Mouse (Mus musculus): Measurements from ENCODE around the gene Nck2. TPM values are rescaled to one million over a fixed set of nuclear protein-coding genes. Genes with fewer than 3 reads are reported as not detected.

The Nck2 gene
- polyA plus RNA-seq, 1 experiment: 106 TPM

DNA sequence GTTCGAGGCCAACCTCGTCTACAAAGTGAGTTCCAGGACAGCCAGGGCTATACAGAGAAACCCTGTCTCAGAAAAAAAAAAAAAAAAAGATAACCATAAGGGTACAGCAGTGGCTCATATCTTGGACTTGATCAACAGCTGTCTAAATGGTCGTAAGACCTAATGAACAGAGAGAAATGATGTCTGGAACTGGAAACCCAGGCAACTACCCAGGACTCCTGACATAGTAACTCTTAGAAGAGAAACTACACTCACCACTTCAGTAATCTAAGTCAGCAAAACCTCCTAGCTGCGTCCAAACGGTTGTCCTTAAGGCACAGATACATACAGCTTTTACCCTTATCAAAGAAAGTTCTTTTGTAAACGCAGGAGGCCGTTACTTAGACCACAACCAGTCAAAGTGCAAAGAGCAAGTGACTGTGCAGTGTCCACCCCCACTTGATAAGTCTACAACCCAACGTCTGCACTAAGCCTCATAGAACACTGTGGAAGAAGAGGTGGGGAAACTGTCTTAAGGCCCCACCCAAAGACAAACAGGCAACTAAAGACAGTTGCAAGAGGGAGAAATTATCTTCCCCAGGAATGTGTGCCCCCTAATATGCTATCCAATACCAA, 44.7 kb upstream of the Nck2 start:
- no peak for TF ChIP-seq CTCF (IDR thresholded peaks at IDR 0.05; ENCODE audit: borderline replicate concordance, control insufficient read depth, extremely low read depth, insufficient read depth, low read length, poor library complexity)
- no peak for TF ChIP-seq POLR2A (IDR thresholded peaks at IDR 0.05; ENCODE audit: control insufficient read depth, extremely low read depth, insufficient read depth, low read length, poor library complexity)
- Histone ChIP-seq H3K27ac (ENCODE audit: control insufficient read depth, insufficient read depth, low read length) (no peak overlapping the region), H3K36me3 (ENCODE audit: control insufficient read depth, insufficient read depth, low read length) (no peaks in the 10 kb centered on the region), H3K27me3 (ENCODE audit: control insufficient read depth, insufficient read depth, low read length) (no peaks in the 10 kb centered on the region), H3K4me1 (replicated peaks; ENCODE audit: control insufficient read depth, insufficient read depth, low read length) (peaks cover 9% of the 10 kb centered on the region), H3K4me3 (ENCODE audit: control insufficient read depth, insufficient read depth, low read length) (no peak overlapping the region)
- no peak for DNase-seq
- 87% methylated on average over 8 of the region's 8 CpGs for WGBS

DNA sequence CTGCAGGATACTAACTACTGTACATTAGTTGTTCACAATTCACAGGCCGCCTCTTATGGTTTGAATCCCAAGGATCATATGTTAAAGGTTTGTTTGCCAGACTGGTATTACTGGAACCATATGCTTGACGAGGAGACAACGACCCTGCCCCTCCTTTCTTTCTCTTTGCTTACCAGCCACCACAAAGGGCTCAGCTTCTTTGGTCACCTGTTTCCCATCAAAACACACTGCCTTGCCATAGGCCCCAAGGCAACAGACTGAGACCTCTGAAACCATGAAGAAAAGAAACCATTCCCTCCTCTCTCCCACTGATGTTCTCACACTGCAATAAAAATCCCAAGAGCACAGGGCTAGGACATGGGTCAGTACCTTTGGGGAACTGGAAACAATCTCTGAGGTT, 43.7 kb upstream of the Nck2 start:
- TF ChIP-seq POLR2A (IDR thresholded peaks at IDR 0.05; ENCODE audit: control insufficient read depth, extremely low read depth, insufficient read depth, low read length, poor library complexity): no peak
- TF ChIP-seq CTCF (IDR thresholded peaks at IDR 0.05; ENCODE audit: borderline replicate concordance, control insufficient read depth, extremely low read depth, insufficient read depth, low read length, poor library complexity): no peak
- no peak overlapping the region for H3K4me3 ChIP-seq (ENCODE audit: control insufficient read depth, insufficient read depth, low read length)
- no peak for DNase-seq
- no peak overlapping the region for H3K27ac ChIP-seq (ENCODE audit: control insufficient read depth, insufficient read depth, low read length)
- H3K27me3 ChIP-seq (ENCODE audit: control insufficient read depth, insufficient read depth, low read length): no peaks in the 10 kb centered on the region
- WGBS: 63% methylated on average over 3 of the region's 3 CpGs
- H3K36me3 ChIP-seq (ENCODE audit: control insufficient read depth, insufficient read depth, low read length): no peaks in the 10 kb centered on the region
- peaks cover 14% of the 10 kb centered on the region for H3K4me1 ChIP-seq (replicated peaks; ENCODE audit: control insufficient read depth, insufficient read depth, low read length)

DNA sequence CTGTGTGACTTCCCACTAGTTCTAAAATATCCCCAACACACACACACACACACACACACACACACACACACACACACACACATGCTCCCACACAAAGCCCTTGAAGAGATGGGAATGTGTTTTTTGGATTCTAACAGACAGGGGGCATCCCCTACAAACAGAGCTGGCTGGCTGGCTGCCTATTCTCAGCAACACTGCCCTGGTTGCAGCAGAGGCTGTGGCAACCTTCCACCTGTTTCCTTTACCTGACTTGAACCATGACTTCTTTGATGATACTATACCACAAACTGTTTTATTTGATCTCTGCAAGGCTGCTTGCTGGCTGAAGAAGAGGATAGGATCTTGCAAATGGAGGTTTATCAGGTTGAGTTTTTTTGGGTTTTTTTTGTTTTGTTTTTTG, 41.0 kb upstream of the Nck2 start:
- H3K27me3 ChIP-seq (ENCODE audit: control insufficient read depth, insufficient read depth, low read length): no peaks in the 10 kb centered on the region
- TF ChIP-seq POLR2A (IDR thresholded peaks at IDR 0.05; ENCODE audit: control insufficient read depth, extremely low read depth, insufficient read depth, low read length, poor library complexity) (no peak), CTCF (IDR thresholded peaks at IDR 0.05; ENCODE audit: borderline replicate concordance, control insufficient read depth, extremely low read depth, insufficient read depth, low read length, poor library complexity) (no peak)
- no peak overlapping the region for H3K4me3 ChIP-seq (ENCODE audit: control insufficient read depth, insufficient read depth, low read length)
- peak overlapping the region; percentile 99 for H3K27ac ChIP-seq (ENCODE audit: control insufficient read depth, insufficient read depth, low read length)
- H3K36me3 ChIP-seq (ENCODE audit: control insufficient read depth, insufficient read depth, low read length): no peaks in the 10 kb centered on the region
- H3K4me1 ChIP-seq (replicated peaks; ENCODE audit: control insufficient read depth, insufficient read depth, low read length): peaks cover 16% of the 10 kb centered on the region
- peak; percentile 77 for DNase-seq

GRCm38 (mm10) chr1:43404693-43405678, 39.4 kb upstream of the Nck2 start:
- H3K4me1 ChIP-seq (replicated peaks; ENCODE audit: control insufficient read depth, insufficient read depth, low read length): peaks cover 16% of the 10 kb centered on the region
- no peak overlapping the region for H3K4me3 ChIP-seq (ENCODE audit: control insufficient read depth, insufficient read depth, low read length)
- no peaks in the 10 kb centered on the region for H3K27me3 ChIP-seq (ENCODE audit: control insufficient read depth, insufficient read depth, low read length)
- no peak for TF ChIP-seq CTCF (IDR thresholded peaks at IDR 0.05; ENCODE audit: borderline replicate concordance, control insufficient read depth, extremely low read depth, insufficient read depth, low read length, poor library complexity)
- TF ChIP-seq POLR2A (IDR thresholded peaks at IDR 0.05; ENCODE audit: control insufficient read depth, extremely low read depth, insufficient read depth, low read length, poor library complexity): no peak
- H3K27ac ChIP-seq (ENCODE audit: control insufficient read depth, insufficient read depth, low read length): peak overlapping the region; percentile 69
- H3K36me3 ChIP-seq (ENCODE audit: control insufficient read depth, insufficient read depth, low read length): no peaks in the 10 kb centered on the region
- no peak for DNase-seq
- 54% methylated on average over 9 of the region's 9 CpGs for WGBS

GRCm38 (mm10) chr1:43409019-43409418, 35.4 kb upstream of the Nck2 start:
- Histone ChIP-seq H3K27ac (ENCODE audit: control insufficient read depth, insufficient read depth, low read length) (no peak overlapping the region), H3K4me3 (ENCODE audit: control insufficient read depth, insufficient read depth, low read length) (no peak overlapping the region), H3K36me3 (ENCODE audit: control insufficient read depth, insufficient read depth, low read length) (no peaks in the 10 kb centered on the region), H3K4me1 (replicated peaks; ENCODE audit: control insufficient read depth, insufficient read depth, low read length) (peaks cover 12% of the 10 kb centered on the region), H3K27me3 (ENCODE audit: control insufficient read depth, insufficient read depth, low read length) (no peaks in the 10 kb centered on the region)
- no peak for DNase-seq
- TF ChIP-seq CTCF (IDR thresholded peaks at IDR 0.05; ENCODE audit: borderline replicate concordance, control insufficient read depth, extremely low read depth, insufficient read depth, low read length, poor library complexity) (no peak), POLR2A (IDR thresholded peaks at IDR 0.05; ENCODE audit: control insufficient read depth, extremely low read depth, insufficient read depth, low read length, poor library complexity) (no peak)
- 86% methylated on average over 4 of the region's 4 CpGs for WGBS

DNA sequence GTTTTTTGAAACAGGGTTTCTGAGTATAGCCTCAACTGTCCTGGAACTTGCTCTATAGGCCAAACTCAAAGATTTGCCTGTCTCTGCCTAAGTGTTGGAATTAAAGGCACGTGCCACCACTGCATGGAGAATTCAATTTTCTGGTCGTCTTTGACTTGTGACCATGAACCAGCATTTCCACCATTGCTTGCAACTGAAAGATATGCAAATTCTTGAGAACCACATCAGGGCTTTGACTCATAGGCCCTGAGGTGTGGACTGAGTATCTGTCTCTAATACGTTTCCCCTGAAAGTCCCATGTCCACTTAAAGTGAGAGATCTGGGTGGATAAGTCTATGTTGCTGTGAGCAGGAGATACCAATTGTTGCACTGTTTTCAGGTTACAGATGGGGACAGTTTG, 31.6 kb upstream of the Nck2 start:
- DNase-seq: no peak
- 76% methylated on average over 3 of the region's 3 CpGs for WGBS
- TF ChIP-seq CTCF (IDR thresholded peaks at IDR 0.05; ENCODE audit: borderline replicate concordance, control insufficient read depth, extremely low read depth, insufficient read depth, low read length, poor library complexity): no peak
- no peak for TF ChIP-seq POLR2A (IDR thresholded peaks at IDR 0.05; ENCODE audit: control insufficient read depth, extremely low read depth, insufficient read depth, low read length, poor library complexity)
- no peaks in the 10 kb centered on the region for H3K27me3 ChIP-seq (ENCODE audit: control insufficient read depth, insufficient read depth, low read length)
- H3K4me3 ChIP-seq (ENCODE audit: control insufficient read depth, insufficient read depth, low read length): no peak overlapping the region
- H3K27ac ChIP-seq (ENCODE audit: control insufficient read depth, insufficient read depth, low read length): no peak overlapping the region
- H3K36me3 ChIP-seq (ENCODE audit: control insufficient read depth, insufficient read depth, low read length): no peaks in the 10 kb centered on the region
- H3K4me1 ChIP-seq (replicated peaks; ENCODE audit: control insufficient read depth, insufficient read depth, low read length): 0 out of 2 replicates have a peak, but pooled peaks cover 2% of the 10 kb centered on the region
